Mouse (Mus musculus): Measurements from ENCODE around the gene Ppm1m.

Gene Ppm1m

GRCm38 (mm10) chr9:106199535-106200272, at the start of gene Ppm1m:
TSS of gene Ppm1m (minus strand) at chr9:106199746.
- in situ Hi-C loops (cut with MboI, MseI), result loop anchor here (10.0 kb wide), 1 partner anchor 1545 kb away; no protein-coding TSS in a partner anchor

GRCm38 (mm10) chr9:106242813-106243488, 43.4 kb upstream of the Ppm1m start:
- in situ Hi-C loops (cut with MboI, MseI), result no loop called here

GRCm38 (mm10) chr9:106241541-106242164, 42.1 kb upstream of the Ppm1m start:
- in situ Hi-C loops (cut with MboI, MseI), result no loop called here

GRCm38 (mm10) chr9:106237878-106238277, 38.3 kb upstream of the Ppm1m start:
- in situ Hi-C loops (cut with MboI, MseI), result no loop called here

- in situ Hi-C loops (cut with MboI, MseI), result no loop called here
Measured at GRCm38 (mm10) chr9:106237401-106237800, 37.9 kb upstream of the Ppm1m start.

- in situ Hi-C loops (cut with MboI, MseI), result no loop called here
Measured at GRCm38 (mm10) chr9:106236818-106237211, 37.3 kb upstream of the Ppm1m start.

GRCm38 (mm10) chr9:106236156-106236817, 36.7 kb upstream of the Ppm1m start:
- in situ Hi-C loops (cut with MboI, MseI), result no loop called here

GRCm38 (mm10) chr9:106235194-106235830, 35.8 kb upstream of the Ppm1m start:
- in situ Hi-C loops (cut with MboI, MseI), result no loop called here

GRCm38 (mm10) chr9:106233953-106234352, 34.4 kb upstream of the Ppm1m start:
- in situ Hi-C loops (cut with MboI, MseI), result no loop called here

GRCm38 (mm10) chr9:106232956-106233355, 33.4 kb upstream of the Ppm1m start:
- in situ Hi-C loops (cut with MboI, MseI), result no loop called here

- in situ Hi-C loops (cut with MboI, MseI), result no loop called here
Measured at GRCm38 (mm10) chr9:106231816-106232215, 32.3 kb upstream of the Ppm1m start.

GRCm38 (mm10) chr9:106231220-106231619, 31.7 kb upstream of the Ppm1m start:
- in situ Hi-C loops (cut with MboI, MseI), result no loop called here

- in situ Hi-C loops (cut with MboI, MseI), result no loop called here
Measured at GRCm38 (mm10) chr9:106230734-106231106, 31.2 kb upstream of the Ppm1m start.

GRCm38 (mm10) chr9:106230051-106230733, 30.6 kb upstream of the Ppm1m start:
- in situ Hi-C loops (cut with MboI, MseI), result no loop called here

- in situ Hi-C loops (cut with MboI, MseI), result no loop called here
Measured at GRCm38 (mm10) chr9:106227790-106228429, 28.4 kb upstream of the Ppm1m start.

- in situ Hi-C loops (cut with MboI, MseI), result no loop called here
Measured at GRCm38 (mm10) chr9:106226151-106226682, 26.7 kb upstream of the Ppm1m start.

- in situ Hi-C loops (cut with MboI, MseI), result no loop called here
Measured at GRCm38 (mm10) chr9:106225469-106226150, 26.1 kb upstream of the Ppm1m start.

- in situ Hi-C loops (cut with MboI, MseI), result no loop called here
Measured at GRCm38 (mm10) chr9:106222994-106223393, 23.4 kb upstream of the Ppm1m start.

- in situ Hi-C loops (cut with MboI, MseI), result no loop called here
Measured at GRCm38 (mm10) chr9:106222261-106222851, 22.8 kb upstream of the Ppm1m start, which contains the start of gene Tlr9. TSS of gene Tlr9 (plus strand) at chr9:106222598.

Measured in T-helper 2 cell (primary cell).